Mouse (Mus musculus): ENCODE data around the gene Nbeal1.

GRCm38 (mm10) chr1:60376556-60376955 lies 196.2 kb downstream of the Nbeal1 start:
- TF ChIP-seq POLR2A (IDR thresholded peaks at IDR 0.05; ENCODE audit: extremely low read depth, insufficient read depth, low read length) (no peak), CTCF (IDR thresholded peaks at IDR 0.05; ENCODE audit: low read depth, low read length) (no peak)

Data from liver, adult 2 months (tissue).